Mouse (Mus musculus) G1E (cell line): Measurements from ENCODE around the gene Psmc3ip.
"Not testable (repeated sequence)": the region's sequence is repeated elsewhere in the genome, so short reads cannot be mapped to it uniquely, and the experiment has no call there.

Experiments
- CTCF ChIP-seq: IDR thresholded peaks from 2 replicates; pipeline ENCODE4 v1.5.1; 2012; ENCODE audit warnings: low read depth, low read length, inconsistent platforms, mixed read lengths
- GATA1 ChIP-seq: IDR thresholded peaks from 2 replicates; pipeline ENCODE4 v1.6.1; 2012; ENCODE audit warnings: borderline replicate concordance, low read length, inconsistent platforms, mixed read lengths

DNA sequence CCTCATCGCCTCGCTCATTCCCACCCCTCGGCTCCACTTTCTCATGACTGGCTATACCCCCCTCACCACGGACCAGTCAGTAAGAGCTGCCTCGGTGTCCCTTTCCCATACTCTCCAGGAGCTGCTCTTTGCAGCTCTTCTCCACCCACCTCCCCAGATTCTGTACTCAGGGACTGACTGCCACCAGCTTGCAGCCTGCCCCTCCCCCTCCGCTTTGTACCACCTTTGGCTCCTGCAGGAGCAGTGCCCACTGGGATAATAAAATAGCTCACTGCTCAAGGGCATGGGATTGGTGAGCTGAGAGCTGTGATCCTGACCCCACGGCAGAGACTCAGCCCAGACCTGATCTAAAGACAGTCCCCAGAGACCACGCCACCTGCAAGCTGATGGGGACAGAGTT is 29.3 kb upstream of the Psmc3ip start:
- not testable (repeated sequence) for TF ChIP-seq CTCF, GATA1
